Mouse (Mus musculus) midbrain, embryonic 14.5 days (tissue): ENCODE results near the gene Tspan8. TPM values are rescaled to one million over a fixed set of nuclear protein-coding genes. Genes with fewer than 3 reads are reported as not detected.
A peak's percentile ranks its signal among the peaks of the same experiment; 100 is the strongest.

ENCODE experiments used
- ATAC-seq: fragments of 200-750 bp; cut with Nextera tagmentation; 2 replicates; pipeline ENCODE4 v1.8.0; 2017; ENCODE audit warnings: moderate number of reproducible peaks, moderate library complexity; ENCODE audit not compliant: low FRiP score, low TSS enrichment
- DNase-seq: peaks from one replicate; pipeline ENCODE4 v3.0.0-alpha.2; 2015
- H3K27ac ChIP-seq: fragments of 300-500 bp; sonication (generic); replicated peaks from 2 replicates; pipeline ENCODE4 v1.5.1; 2014; ENCODE audit warnings: mild to moderate bottlenecking, low read depth, low read length, moderate library complexity
- H3K27me3 ChIP-seq: fragments of 300-500 bp; sonication (generic); 2 replicates; pipeline ENCODE4 v1.6.1; 2014; ENCODE audit warnings: low read length, control low read depth, mixed read lengths; ENCODE audit not compliant: control insufficient read depth, insufficient read depth
- H3K36me3 ChIP-seq: fragments of 300-500 bp; sonication (generic); 2 replicates; pipeline ENCODE4 v1.6.1; 2014; ENCODE audit warnings: low read length, control low read depth; ENCODE audit not compliant: control insufficient read depth, insufficient read depth
- H3K4me1 ChIP-seq: fragments of 300-500 bp; sonication (generic); 2 replicates; pipeline ENCODE4 v1.6.1; 2014; ENCODE audit warnings: mild to moderate bottlenecking, antibody characterized with exemption, low read length, control low read depth; ENCODE audit not compliant: control insufficient read depth, insufficient read depth
- H3K4me2 ChIP-seq: fragments of 300-500 bp; sonication (generic); 2 replicates; pipeline ENCODE4 v1.6.1; 2014; ENCODE audit warnings: mild to moderate bottlenecking, low read length, moderate library complexity
- H3K4me3 ChIP-seq: fragments of 300-500 bp; sonication (generic); replicated peaks from 2 replicates; pipeline ENCODE4 v1.5.1; 2014; ENCODE audit warnings: low read depth, low read length
- H3K9ac ChIP-seq: fragments of 300-500 bp; sonication (generic); replicated peaks from 2 replicates; pipeline ENCODE4 v1.6.1; 2014; ENCODE audit warnings: mild to moderate bottlenecking, low read length, moderate library complexity
- H3K9me3 ChIP-seq: fragments of 300-500 bp; sonication (generic); 2 replicates; pipeline ENCODE4 v1.6.1; 2016; ENCODE audit warnings: low read length, control low read depth, mixed read lengths; ENCODE audit not compliant: control insufficient read depth
- WGBS: fragments of 180-500 bp; shearing (Covaris S2); extraction: QIAGEN DNeasy Blood & Tissue Kit; methylation state at CpG from one replicate; pipeline ENCODE4 v1.1.7; 2014; 5-methylcytosine and 5-hydroxymethylcytosine counted together
- polyA plus RNA-seq: library from polyadenylated mRNA; unstranded; fragments of >200 nt; fragmentation: Nextera tagmentation; extraction: Ambion mirVana; gene quantifications from 2 replicates; pipeline ENCODE4 v1.2.1, GENCODE M21; 2014

Gene Tspan8
- polyA plus RNA-seq, 1 experiment from 2014 or later, result not detected

DNA sequence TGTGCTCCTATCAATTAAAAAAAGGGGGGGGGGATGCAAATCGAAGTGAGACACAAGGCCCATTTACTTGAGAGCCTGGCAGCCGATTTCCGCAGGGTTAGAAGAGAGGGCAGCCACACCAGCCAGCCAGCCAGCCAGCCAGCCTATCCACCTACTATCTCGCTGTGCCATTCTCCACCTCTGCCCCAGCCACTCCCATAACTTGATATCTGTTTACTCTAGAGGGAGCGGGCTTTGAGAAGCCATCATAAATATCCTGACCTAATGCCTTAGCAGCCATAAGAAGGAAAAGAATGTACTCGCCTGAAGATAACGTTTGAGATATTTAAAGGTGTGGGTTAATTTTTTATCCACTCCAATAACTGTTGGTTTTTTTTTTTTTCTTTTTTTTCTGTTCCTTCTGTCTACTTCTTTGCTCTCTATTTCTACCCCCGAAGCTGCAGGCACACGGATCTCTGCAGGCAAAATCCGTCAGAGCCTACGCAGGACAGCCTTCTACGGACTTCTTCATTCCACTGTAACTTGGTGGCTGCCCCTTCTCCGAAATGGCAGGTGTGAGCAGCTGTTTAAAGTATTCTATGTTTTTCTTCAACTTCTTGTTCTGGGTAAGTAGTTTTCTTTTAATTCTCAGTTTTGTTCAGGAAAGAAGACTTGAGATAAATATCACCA is 558 bp downstream of the Tspan8 start:
- DNase-seq (no peak), ATAC-seq (no peak)
- no peak overlapping the region for H3K4me2 ChIP-seq
- H3K27me3 ChIP-seq, result no peaks in the 10 kb centered on the region
- no peaks in the 10 kb centered on the region for H3K36me3 ChIP-seq
- no peaks in the 10 kb centered on the region for H3K4me1 ChIP-seq
- 78% methylated on average over 13 of the region's 13 CpGs for WGBS
- no peak overlapping the region for H3K9ac ChIP-seq
- H3K27ac ChIP-seq, result no peak overlapping the region
- H3K9me3 ChIP-seq, result no peaks in the 10 kb centered on the region
- no peak overlapping the region for H3K4me3 ChIP-seq

- no peak overlapping the region for H3K4me3 ChIP-seq
These were observed 8.7 kb downstream of the Tspan8 start for GRCm38 (mm10) chr10:115825289-115825688.

GRCm38 (mm10) chr10:115828872-115829271 is 12.2 kb downstream of the Tspan8 start:
- Histone ChIP-seq H3K9me3 (no peaks in the 10 kb centered on the region), H3K4me2 (no peak overlapping the region), H3K9ac (no peak overlapping the region), H3K4me1 (no peaks in the 10 kb centered on the region), H3K27me3 (no peaks in the 10 kb centered on the region), H3K27ac (no peak overlapping the region), H3K4me3 (no peak overlapping the region), H3K36me3 (no peaks in the 10 kb centered on the region)
- WGBS, result 88% methylated on average over 5 of the region's 5 CpGs
- DNase-seq (no peak), ATAC-seq (no peak)

More at GRCm38 (mm10) chr10:115825289-115825688, 8.7 kb downstream of the Tspan8 start:
- DNase-seq (no peak), ATAC-seq (no peak)
- Histone ChIP-seq H3K27me3 (no peaks in the 10 kb centered on the region), H3K4me1 (no peaks in the 10 kb centered on the region), H3K4me2 (no peak overlapping the region), H3K9me3 (no peaks in the 10 kb centered on the region), H3K9ac (no peak overlapping the region), H3K27ac (no peak overlapping the region), H3K36me3 (no peaks in the 10 kb centered on the region)
- WGBS, result 94% methylated on average over 7 of the region's 7 CpGs

- Histone ChIP-seq H3K4me2 (no peak overlapping the region), H3K36me3 (no peaks in the 10 kb centered on the region), H3K27ac (no peak overlapping the region), H3K4me3 (no peak overlapping the region), H3K27me3 (no peaks in the 10 kb centered on the region), H3K9ac (no peak overlapping the region), H3K9me3 (no peaks in the 10 kb centered on the region), H3K4me1 (no peaks in the 10 kb centered on the region)
- DNase-seq, result no peak
- no peak for ATAC-seq
- 59% methylated on average over 1 of the region's 1 CpGs for WGBS
These were observed 13.1 kb downstream of the Tspan8 start for GRCm38 (mm10) chr10:115829696-115830095.

GRCm38 (mm10) chr10:115830726-115831125 is 14.1 kb downstream of the Tspan8 start:
- Histone ChIP-seq H3K4me1 (no peaks in the 10 kb centered on the region), H3K27ac (no peak overlapping the region), H3K9ac (no peak overlapping the region), H3K36me3 (no peaks in the 10 kb centered on the region), H3K4me2 (no peak overlapping the region), H3K9me3 (no peaks in the 10 kb centered on the region), H3K27me3 (no peaks in the 10 kb centered on the region), H3K4me3 (no peak overlapping the region)
- WGBS, result 71% methylated on average over 3 of the region's 3 CpGs
- DNase-seq, result no peak
- no peak for ATAC-seq

DNA sequence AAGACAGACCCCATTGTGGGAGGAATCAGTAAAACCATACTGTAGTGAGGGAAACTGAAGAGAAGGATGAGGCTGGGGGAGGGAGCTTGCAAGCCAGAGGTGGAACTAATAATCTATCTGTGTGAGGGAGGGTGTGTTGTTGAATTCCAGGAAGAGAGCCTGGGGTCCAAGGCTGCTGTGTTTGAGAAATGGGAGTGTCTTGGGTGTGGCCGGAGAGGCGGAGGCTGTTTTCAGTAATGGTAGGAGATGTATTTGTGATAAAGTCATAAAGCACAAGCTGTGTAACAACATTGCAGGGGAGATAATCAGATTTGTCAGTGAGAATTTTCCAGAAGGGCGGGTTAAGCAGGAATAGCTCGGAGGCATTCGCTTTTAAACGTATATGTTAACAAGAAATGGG is 17.4 kb downstream of the Tspan8 start:
- no peak overlapping the region for H3K9ac ChIP-seq
- 91% methylated on average over 6 of the region's 6 CpGs for WGBS
- DNase-seq (no peak), ATAC-seq (no peak)
- H3K36me3 ChIP-seq, result no peaks in the 10 kb centered on the region
- no peaks in the 10 kb centered on the region for H3K9me3 ChIP-seq
- H3K4me2 ChIP-seq, result no peak overlapping the region
- H3K4me3 ChIP-seq, result no peak overlapping the region
- H3K27me3 ChIP-seq, result no peaks in the 10 kb centered on the region
- no peaks in the 10 kb centered on the region for H3K4me1 ChIP-seq
- H3K27ac ChIP-seq, result no peak overlapping the region

DNA sequence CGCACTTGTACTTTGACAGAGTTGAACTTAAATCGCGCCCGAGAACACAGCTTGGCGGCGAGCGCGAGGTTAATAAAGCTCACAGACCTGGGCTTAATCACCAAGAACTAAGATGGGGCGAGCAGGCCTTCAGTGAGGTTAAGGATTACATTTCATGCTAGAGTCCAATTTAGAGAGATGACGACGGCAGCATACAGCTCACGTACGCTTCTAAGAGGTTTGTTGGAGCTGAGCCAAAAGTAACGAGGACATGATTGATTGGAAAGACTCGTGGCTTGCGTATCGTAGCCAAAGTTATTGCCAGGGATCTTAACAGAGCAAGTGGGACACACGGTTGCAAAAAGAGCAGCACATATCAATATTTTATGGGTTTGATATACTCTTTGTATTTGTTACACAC is 30.3 kb downstream of the Tspan8 start:
- H3K36me3 ChIP-seq, result no peaks in the 10 kb centered on the region
- H3K9me3 ChIP-seq, result no peaks in the 10 kb centered on the region
- H3K9ac ChIP-seq, result no peak overlapping the region
- 56% methylated on average over 18 of the region's 18 CpGs for WGBS
- no peaks in the 10 kb centered on the region for H3K4me1 ChIP-seq
- ATAC-seq (no peak), DNase-seq (peak; percentile 61)
- no peaks in the 10 kb centered on the region for H3K27me3 ChIP-seq
- no peak overlapping the region for H3K27ac ChIP-seq
- H3K4me2 ChIP-seq, result no peak overlapping the region
- H3K4me3 ChIP-seq, result no peak overlapping the region

GRCm38 (mm10) chr10:115848511-115848910 is 31.9 kb downstream of the Tspan8 start:
- H3K4me1 ChIP-seq, result no peaks in the 10 kb centered on the region
- 90% methylated on average over 1 of the region's 1 CpGs for WGBS
- no peak for DNase-seq
- H3K36me3 ChIP-seq, result no peaks in the 10 kb centered on the region
- H3K4me2 ChIP-seq, result no peak overlapping the region
- ATAC-seq, result no peak
- no peak overlapping the region for H3K4me3 ChIP-seq
- H3K9me3 ChIP-seq, result no peaks in the 10 kb centered on the region
- no peak overlapping the region for H3K27ac ChIP-seq
- H3K9ac ChIP-seq, result no peak overlapping the region
- H3K27me3 ChIP-seq, result no peaks in the 10 kb centered on the region

DNA sequence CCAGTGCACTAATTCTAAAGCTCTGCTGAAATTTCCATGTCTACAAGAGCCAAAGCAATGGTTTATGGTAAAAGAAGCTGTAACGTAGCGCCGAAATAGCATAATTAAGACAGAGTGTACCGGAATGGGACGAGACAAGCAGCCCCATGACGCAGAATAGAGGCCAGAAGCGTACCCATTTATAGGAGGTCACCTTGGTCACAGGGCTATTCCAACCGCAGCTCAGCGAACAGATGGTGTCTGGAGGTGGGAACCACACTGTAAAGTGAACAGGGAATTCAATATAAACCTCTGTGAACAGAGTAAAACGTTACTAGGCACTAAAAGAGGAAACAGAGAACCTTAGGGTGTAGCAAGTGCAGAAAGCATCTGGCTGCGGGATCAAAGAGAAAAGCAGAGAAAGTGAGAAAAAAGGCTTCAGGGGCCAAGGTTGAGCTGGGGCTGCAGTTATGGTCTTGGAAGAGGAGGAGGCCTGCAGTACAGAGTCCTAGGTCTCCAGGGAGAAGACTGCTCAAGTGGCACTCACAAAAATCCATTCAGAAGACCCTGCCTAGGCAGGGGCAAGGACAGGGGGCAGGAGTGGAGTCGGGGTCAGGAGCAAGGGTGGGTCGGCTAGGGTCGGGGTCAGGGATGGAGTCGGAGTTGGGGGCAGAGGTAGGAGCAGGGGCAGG is 43.7 kb downstream of the Tspan8 start:
- no peaks in the 10 kb centered on the region for H3K36me3 ChIP-seq
- H3K27ac ChIP-seq, result no peak overlapping the region
- H3K4me2 ChIP-seq, result no peak overlapping the region
- no peak overlapping the region for H3K9ac ChIP-seq
- no peak overlapping the region for H3K4me3 ChIP-seq
- WGBS, result 85% methylated on average over 15 of the region's 15 CpGs
- no peak for DNase-seq
- no peak for ATAC-seq
- H3K27me3 ChIP-seq, result no peaks in the 10 kb centered on the region
- H3K4me1 ChIP-seq, result no peaks in the 10 kb centered on the region
- H3K9me3 ChIP-seq, result no peaks in the 10 kb centered on the region
